28 mouse cellular contexts compared by ENCODE assay signal in genomic region chr11:119181861-119182395, GRCm38 (mm10). TPM values are rescaled to one million over a fixed set of nuclear protein-coding genes. Genes with fewer than 3 reads are reported as not detected.
DNase-seq lines count a peak whose midpoint lies in the region; ATAC-seq and TF ChIP-seq lines count a peak whose summit lies in the region.
"Had no signal": no experiment of that assay in that cellular context is flagged by ENCODE, and none has a peak within 500 bp of the region (broad histone marks: within the 10 kb centered on the region; RNA-seq: fewer than 3 reads in every experiment).

No protein-coding gene starts in this region.

- TF ChIP-seq CTCF in midbrain, postnatal 0 days (IDR thresholded peaks at IDR 0.05), result no peak

- H3K9me3 ChIP-seq in hindbrain, embryonic 14.5 days (ENCODE audit: control insufficient read depth, low read length), result no peaks in the 10 kb centered on the region
- no peaks in the 10 kb centered on the region for H3K9me3 ChIP-seq in hindbrain, embryonic 11.5 days (ENCODE audit: control insufficient read depth, low read length)
- no peaks in the 10 kb centered on the region for H3K9me3 ChIP-seq in midbrain, postnatal 0 days (ENCODE audit: low read length)
- no peaks in the 10 kb centered on the region for H3K9me3 ChIP-seq in midbrain, embryonic 10.5 days (replicated peaks)
- H3K9me3 ChIP-seq: embryonic facial prominence, embryonic 10.5 days; embryonic facial prominence, embryonic 15.5 days; forebrain, embryonic 13.5 days; heart, embryonic 12.5 days had no signal

- 70% methylated on average over 12 of the region's 12 CpGs for WGBS in hindbrain, embryonic 14.5 days
- WGBS in hindbrain, embryonic 11.5 days, result 93% methylated on average over 12 of the region's 12 CpGs
- 73% methylated on average over 12 of the region's 12 CpGs for WGBS in midbrain, postnatal 0 days
- 92% methylated on average over 12 of the region's 12 CpGs for WGBS in midbrain, embryonic 10.5 days

- no peaks in the 10 kb centered on the region for H3K36me3 ChIP-seq in hindbrain, embryonic 14.5 days (replicated peaks; ENCODE audit: control insufficient read depth, insufficient read depth)
- H3K36me3 ChIP-seq in hindbrain, embryonic 11.5 days (ENCODE audit: control insufficient read depth, insufficient read depth, low read length), result no peaks in the 10 kb centered on the region
- no peaks in the 10 kb centered on the region for H3K36me3 ChIP-seq in midbrain, postnatal 0 days (ENCODE audit: insufficient read depth, low read length)
- H3K36me3 ChIP-seq in midbrain, embryonic 10.5 days, result peaks cover 34% of the 10 kb centered on the region; the same call in 1 of the 2 replicates
- H3K36me3 ChIP-seq: embryonic facial prominence, embryonic 15.5 days had no signal

- ATAC-seq in hindbrain, embryonic 14.5 days (ENCODE audit: low FRiP score), result no peak
- no peak for ATAC-seq in hindbrain, embryonic 11.5 days (ENCODE audit: low FRiP score)
- no peak for ATAC-seq in midbrain, postnatal 0 days (ENCODE audit: low FRiP score)
- ATAC-seq: activated CD4-positive, CD25-positive, alpha-beta regulatory T cell, adult 4 months; forebrain, embryonic 13.5 days; intestine, postnatal 0 days had no signal

- peak; percentile 38 to 58 for DNase-seq in cerebellum, postnatal 25 days
- no peak for DNase-seq in cerebellum, adult 18-20 months
- DNase-seq in hindbrain, embryonic 14.5 days (ENCODE audit: low spot score), result no peak
- DNase-seq in hindbrain, embryonic 11.5 days (ENCODE audit: low spot score), result no peak
- DNase-seq in midbrain, postnatal 0 days (ENCODE audit: low spot score), result no peak
- no peak for DNase-seq in midbrain, embryonic 10.5 days (ENCODE audit: low spot score)
- DNase-seq in urinary bladder, adult 18-20 months (ENCODE audit: low spot score in 2 of 2), result no peak
- DNase-seq: adrenal gland, adult 2 months; adrenal gland, postnatal 36 days; cerebellum, adult 8-10 months; gastrocnemius, adult 2 months; heart, adult 2 months; heart, postnatal 4 days; kidney, adult 9 months; kidney, postnatal 10 days; layer of hippocampus, postnatal 36 days; left cerebral cortex, postnatal 4 days; lung, postnatal 36 days; thymus, adult 2 months; thymus, postnatal 36 days had no signal

- H3K27ac ChIP-seq in hindbrain, embryonic 14.5 days, result peak overlapping the region; percentile 49
- H3K27ac ChIP-seq in hindbrain, embryonic 11.5 days (ENCODE audit: low read depth, low read length), result no peak overlapping the region
- peak overlapping the region; percentile 51; the same call in 1 of the 2 replicates for H3K27ac ChIP-seq in midbrain, postnatal 0 days (ENCODE audit: low read depth, low read length)
- no peak overlapping the region; the same call in 1 of the 2 replicates for H3K27ac ChIP-seq in midbrain, embryonic 10.5 days (replicated peaks)
- H3K27ac ChIP-seq: embryonic facial prominence, embryonic 10.5 days; embryonic facial prominence, embryonic 15.5 days; forebrain, embryonic 13.5 days; gastrocnemius, adult 2 months; heart, adult 2 months had no signal

- no peak overlapping the region for H3K4me3 ChIP-seq in hindbrain, embryonic 14.5 days (replicated peaks; ENCODE audit: low read length)
- H3K4me3 ChIP-seq in hindbrain, embryonic 11.5 days (ENCODE audit: low read depth, low read length), result no peak overlapping the region
- no peak overlapping the region for H3K4me3 ChIP-seq in midbrain, postnatal 0 days (ENCODE audit: low read depth, low read length)
- no peak overlapping the region for H3K4me3 ChIP-seq in midbrain, embryonic 10.5 days
- H3K4me3 ChIP-seq: embryonic facial prominence, embryonic 10.5 days; embryonic facial prominence, embryonic 15.5 days; forebrain, embryonic 13.5 days; gastrocnemius, adult 2 months; heart, adult 2 months; heart, embryonic 12.5 days; myocyte had no signal

- H3K4me1 ChIP-seq in hindbrain, embryonic 14.5 days (replicated peaks; ENCODE audit: control insufficient read depth, insufficient read depth, low read length), result peaks cover 62% of the 10 kb centered on the region
- H3K4me1 ChIP-seq in hindbrain, embryonic 11.5 days (replicated peaks; ENCODE audit: control insufficient read depth, insufficient read depth, low read length), result peaks cover 13% of the 10 kb centered on the region
- peaks cover 17% of the 10 kb centered on the region; the same call in 1 of the 2 replicates for H3K4me1 ChIP-seq in midbrain, postnatal 0 days (ENCODE audit: insufficient read depth, low read length)
- peaks cover 40% of the 10 kb centered on the region for H3K4me1 ChIP-seq in midbrain, embryonic 10.5 days

- 0 out of 2 replicates have a peak overlapping the region, but pooled peaks have one; percentile 14 for H3K9ac ChIP-seq in hindbrain, embryonic 14.5 days
- no peak overlapping the region for H3K9ac ChIP-seq in hindbrain, embryonic 11.5 days (ENCODE audit: low read depth, low read length)
- no peak overlapping the region for H3K9ac ChIP-seq in midbrain, postnatal 0 days (replicated peaks; ENCODE audit: low read length, poor library complexity, severe bottlenecking)
- H3K9ac ChIP-seq: embryonic facial prominence, embryonic 15.5 days; forebrain, embryonic 13.5 days; heart, embryonic 12.5 days had no signal

- no peaks in the 10 kb centered on the region for H3K27me3 ChIP-seq in hindbrain, embryonic 14.5 days (ENCODE audit: control insufficient read depth, insufficient read depth, low read length)
- H3K27me3 ChIP-seq in hindbrain, embryonic 11.5 days (ENCODE audit: control insufficient read depth, insufficient read depth, low read length), result no peaks in the 10 kb centered on the region
- no peaks in the 10 kb centered on the region for H3K27me3 ChIP-seq in midbrain, postnatal 0 days (ENCODE audit: insufficient read depth, low read length)
- H3K27me3 ChIP-seq in midbrain, embryonic 10.5 days (ENCODE audit: low read depth, poor library complexity, severe bottlenecking), result no peaks in the 10 kb centered on the region
- H3K27me3 ChIP-seq: embryonic facial prominence, embryonic 15.5 days; forebrain, embryonic 13.5 days; heart, embryonic 12.5 days had no signal

- no peak overlapping the region for H3K4me2 ChIP-seq in hindbrain, embryonic 14.5 days (replicated peaks)
- H3K4me2 ChIP-seq in hindbrain, embryonic 11.5 days (replicated peaks; ENCODE audit: low read depth, low read length), result no peak overlapping the region
- no peak overlapping the region for H3K4me2 ChIP-seq in midbrain, postnatal 0 days (ENCODE audit: low read depth, low read length, poor library complexity, severe bottlenecking)
- H3K4me2 ChIP-seq: embryonic facial prominence, embryonic 15.5 days; forebrain, embryonic 13.5 days; heart, embryonic 12.5 days; liver, embryonic 11.5 days had no signal

RNA-seq across cellular contexts. Expression of gene Tbc1d16, which starts 46.4 kb away (rescaled TPM):
- 39.3 and 41.2 TPM in 2 replicates for polyA plus RNA-seq in hindbrain, embryonic 14.5 days (2014; fragmentation: Nextera tagmentation; extraction: Ambion mirVana)
- polyA plus RNA-seq in hindbrain, embryonic 11.5 days (2014; fragmentation: Nextera tagmentation; extraction: Ambion mirVana), result 16.9 and 20.7 TPM in 2 replicates
- 152 and 156 TPM in 2 replicates for total RNA-seq in midbrain, postnatal 0 days (2014; rRNA removed)
- polyA plus RNA-seq in midbrain, postnatal 0 days (2015; fragmentation: Nextera tagmentation; extraction: Ambion mirVana), result 43.1 and 43.5 TPM in 2 replicates
- 27.0 and 29.6 TPM in 2 replicates for polyA plus RNA-seq in midbrain, embryonic 10.5 days (2016; fragmentation: Nextera tagmentation; extraction: Ambion mirVana)

RNA-seq across cellular contexts. Expression of gene Ccdc40, which starts 46.4 kb away (rescaled TPM):
- 12.0 and 14.1 TPM in 2 replicates for polyA plus RNA-seq in hindbrain, embryonic 14.5 days (2014; fragmentation: Nextera tagmentation; extraction: Ambion mirVana)
- polyA plus RNA-seq in hindbrain, embryonic 11.5 days (2014; fragmentation: Nextera tagmentation; extraction: Ambion mirVana), result 16.5 and 19.3 TPM in 2 replicates
- total RNA-seq in midbrain, postnatal 0 days (2014; rRNA removed), result 13.3 and 22.7 TPM in 2 replicates
- polyA plus RNA-seq in midbrain, postnatal 0 days (2015; fragmentation: Nextera tagmentation; extraction: Ambion mirVana), result 10.3 and 13.3 TPM in 2 replicates
- polyA plus RNA-seq in midbrain, embryonic 10.5 days (2016; fragmentation: Nextera tagmentation; extraction: Ambion mirVana), result 20.6 and 21.8 TPM in 2 replicates
- total RNA-seq: gastrocnemius, adult 2 months had no signal

Comparison
In these comparisons a context has a peak if more than half of its experiments do, and no peak if none do; other contexts are left out.
1. DNase-seq: peak in cerebellum, postnatal 25 days (2 of 2); none in cerebellum, adult 18-20 months (0 of 2), hindbrain, embryonic 14.5 days (single experiment), hindbrain, embryonic 11.5 days (single experiment), midbrain, postnatal 0 days (single experiment), midbrain, embryonic 10.5 days (single experiment) and urinary bladder, adult 18-20 months (0 of 2).
2. H3K27ac ChIP-seq: peak in hindbrain, embryonic 14.5 days (single experiment) and midbrain, postnatal 0 days (single experiment); none in hindbrain, embryonic 11.5 days (single experiment) and midbrain, embryonic 10.5 days (single experiment).